Mouse (Mus musculus) T-helper 2 cell (primary cell): Measurements from ENCODE around the gene Smg8.
"Not testable (repeated sequence)": the region's sequence is repeated elsewhere in the genome, so short reads cannot be mapped to it uniquely, and the experiment has no call there.

Experiments
- in situ Hi-C: fragments of 300-600 bp; cut with MboI, MseI; formaldehyde crosslinking; loops from one replicate; pipeline ENCODE4 v1.15.1; 2025; ENCODE audit warnings: high pct_unique_total_duplicates

Smg8 gene

GRCm38 (mm10) chr11:87048900-87049299, 37.7 kb downstream of the Smg8 start:
- in situ Hi-C loops: not testable (repeated sequence)

- in situ Hi-C loops: no loop called here
These were observed 39.6 kb downstream of the Smg8 start for GRCm38 (mm10) chr11:87046968-87047367.

DNA sequence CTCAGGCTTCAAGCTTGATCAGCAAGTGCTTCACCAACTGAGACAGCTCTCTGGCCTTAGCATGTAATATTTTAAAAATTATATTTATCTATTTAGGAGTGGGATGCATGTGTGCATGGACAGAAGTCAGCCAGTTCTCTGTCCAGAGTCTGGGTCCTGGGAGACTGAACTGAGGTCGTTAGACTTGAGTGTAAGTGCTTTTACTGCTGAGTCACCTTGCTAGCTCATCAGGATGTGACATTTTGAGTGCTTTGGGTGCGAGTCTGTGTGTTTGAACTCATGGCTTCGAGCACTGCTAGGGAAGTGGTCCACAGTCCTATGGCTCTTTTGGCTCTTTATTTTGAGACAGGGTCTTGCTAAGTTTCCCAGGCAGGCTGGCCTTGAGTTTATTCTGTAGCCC, 43.5 kb downstream of the Smg8 start:
- in situ Hi-C loops: no loop called here

GRCm38 (mm10) chr11:87039307-87039963, 47.1 kb downstream of the Smg8 start:
- in situ Hi-C loops: no loop called here

GRCm38 (mm10) chr11:87036180-87036579, 50.4 kb downstream of the Smg8 start:
- in situ Hi-C loops: no loop called here

- in situ Hi-C loops: no loop called here
These were observed 58.4 kb downstream of the Smg8 start for GRCm38 (mm10) chr11:87028212-87028611.
